Mouse (Mus musculus) splenic B cell, adult 2 months (primary cell): Measurements from ENCODE around the gene Adarb2.
"Not testable (repeated sequence)": the region's sequence is repeated elsewhere in the genome, so short reads cannot be mapped to it uniquely, and the experiment has no call there.

Experiments
- DNase-seq: peaks from one replicate; pipeline ENCODE4 v3.0.0-alpha.2; 2011; ENCODE audit warnings: low read depth, low spot score
- H3K27me3 ChIP-seq: 2 replicates; pipeline ENCODE4 v1.6.1; 2012; ENCODE audit warnings: mild to moderate bottlenecking, low read length, moderate library complexity, mixed read lengths; ENCODE audit not compliant: control insufficient read depth, poor library complexity, insufficient read depth, severe bottlenecking
- H3K36me3 ChIP-seq: 2 replicates; pipeline ENCODE4 v1.6.1; 2012; ENCODE audit warnings: mild to moderate bottlenecking, low read length, moderate library complexity, mixed read lengths; ENCODE audit not compliant: control insufficient read depth, poor library complexity, insufficient read depth, severe bottlenecking

The Adarb2 gene

GRCm38 (mm10) chr13:8567111-8568026 is 364.7 kb downstream of the Adarb2 start:
- no peaks in the 10 kb centered on the region for H3K27me3 ChIP-seq
- no peak for DNase-seq
- H3K36me3 ChIP-seq = no peaks in the 10 kb centered on the region

- Histone ChIP-seq H3K36me3 (no peaks in the 10 kb centered on the region), H3K27me3 (no peaks in the 10 kb centered on the region)
- no peak for DNase-seq
These were observed 367.6 kb downstream of the Adarb2 start for GRCm38 (mm10) chr13:8570269-8570668.

GRCm38 (mm10) chr13:8573908-8574307 is 371.2 kb downstream of the Adarb2 start:
- no peaks in the 10 kb centered on the region for H3K36me3 ChIP-seq
- DNase-seq = no peak
- H3K27me3 ChIP-seq = no peaks in the 10 kb centered on the region

- DNase-seq = no peak
- Histone ChIP-seq H3K27me3 (no peaks in the 10 kb centered on the region), H3K36me3 (no peaks in the 10 kb centered on the region)
These were observed 381.8 kb downstream of the Adarb2 start for GRCm38 (mm10) chr13:8584257-8585005.

- DNase-seq = no peak
- no peaks in the 10 kb centered on the region for H3K36me3 ChIP-seq
- no peaks in the 10 kb centered on the region for H3K27me3 ChIP-seq
These were observed 384.8 kb downstream of the Adarb2 start for GRCm38 (mm10) chr13:8587447-8587846.

GRCm38 (mm10) chr13:8590460-8590859 is 387.8 kb downstream of the Adarb2 start:
- DNase-seq = no peak
- no peaks in the 10 kb centered on the region for H3K36me3 ChIP-seq

GRCm38 (mm10) chr13:8596977-8597646 is 394.4 kb downstream of the Adarb2 start:
- H3K27me3 ChIP-seq = no peaks in the 10 kb centered on the region
- H3K36me3 ChIP-seq = no peaks in the 10 kb centered on the region
- no peak for DNase-seq

More at GRCm38 (mm10) chr13:8590460-8590859, 387.8 kb downstream of the Adarb2 start:
- no peaks in the 10 kb centered on the region for H3K27me3 ChIP-seq

- Histone ChIP-seq H3K36me3 (no peaks in the 10 kb centered on the region), H3K27me3 (no peaks in the 10 kb centered on the region)
- DNase-seq = no peak
These were observed 395.0 kb downstream of the Adarb2 start for GRCm38 (mm10) chr13:8597647-8598017.

GRCm38 (mm10) chr13:8605645-8606044 is 403.0 kb downstream of the Adarb2 start:
- DNase-seq = no peak
- Histone ChIP-seq H3K36me3 (no peaks in the 10 kb centered on the region), H3K27me3 (no peaks in the 10 kb centered on the region)

GRCm38 (mm10) chr13:8608040-8608439 is 405.4 kb downstream of the Adarb2 start:
- Histone ChIP-seq H3K36me3 (no peaks in the 10 kb centered on the region), H3K27me3 (no peaks in the 10 kb centered on the region)
- no peak for DNase-seq

GRCm38 (mm10) chr13:8608918-8609317 is 406.3 kb downstream of the Adarb2 start:
- H3K36me3 ChIP-seq, DNase-seq, H3K27me3 ChIP-seq: not testable (repeated sequence)

GRCm38 (mm10) chr13:8610956-8611355 is 408.3 kb downstream of the Adarb2 start:
- Histone ChIP-seq H3K36me3 (no peaks in the 10 kb centered on the region), H3K27me3 (no peaks in the 10 kb centered on the region)
- no peak for DNase-seq

- no peaks in the 10 kb centered on the region for H3K27me3 ChIP-seq
- H3K36me3 ChIP-seq = no peaks in the 10 kb centered on the region
- no peak for DNase-seq
These were observed 410.1 kb downstream of the Adarb2 start for GRCm38 (mm10) chr13:8612618-8613391.

GRCm38 (mm10) chr13:8616685-8617084 is 414.0 kb downstream of the Adarb2 start:
- DNase-seq = no peak
- no peaks in the 10 kb centered on the region for H3K36me3 ChIP-seq
- no peaks in the 10 kb centered on the region for H3K27me3 ChIP-seq
